Mouse (Mus musculus): Measurements from ENCODE around the gene Kpna1.

Kpna1 gene

DNA sequence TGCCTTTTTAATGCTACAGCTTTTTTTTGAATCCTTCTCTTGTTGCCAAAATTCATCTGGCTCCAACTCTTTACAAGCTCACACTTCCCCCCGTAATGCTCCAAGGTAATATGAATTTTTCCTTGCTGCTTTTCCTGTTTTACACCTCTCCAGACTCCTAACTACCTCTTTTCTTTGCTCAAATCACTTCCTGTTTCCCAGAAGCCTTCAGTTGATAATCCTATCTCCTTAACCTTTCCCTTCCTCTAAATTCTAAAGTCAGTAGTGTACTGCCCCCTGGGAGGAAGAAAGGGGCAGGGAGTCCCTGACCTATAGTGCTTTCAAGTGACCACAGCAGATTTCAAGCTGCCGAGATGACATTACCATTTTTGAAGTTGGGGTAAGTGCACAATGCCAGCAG, 89.1 kb downstream of the Kpna1 start:
- in situ Hi-C loops (cut with MboI, MseI): loop anchor here (25.0 kb wide), 1 partner anchor 705 kb away; the partner anchor contains the start of gene Sec22a

DNA sequence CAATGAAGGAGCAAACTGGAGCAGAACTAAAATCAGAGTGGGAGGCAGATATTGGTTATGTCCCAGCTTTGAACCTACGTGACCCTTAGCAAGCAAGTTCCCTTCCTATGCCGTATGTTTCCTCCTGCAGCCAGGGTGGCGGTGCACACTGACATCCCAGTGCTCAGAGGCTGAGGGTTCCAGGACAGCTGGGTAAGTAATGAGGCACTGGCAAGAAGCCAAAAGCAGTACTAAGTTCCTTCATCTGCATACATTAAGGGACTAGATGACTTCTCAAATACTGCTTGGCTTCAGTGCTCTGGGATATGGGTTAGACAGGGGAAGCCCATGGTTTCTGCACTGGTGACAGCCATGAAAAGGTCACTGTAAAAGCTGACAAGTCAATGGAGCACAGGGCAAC, 89.8 kb downstream of the Kpna1 start:
- in situ Hi-C loops (cut with MboI, MseI): loop anchor here (25.0 kb wide), 1 partner anchor 706 kb away; the partner anchor contains the start of gene Sec22a

- in situ Hi-C loops (cut with MboI, MseI): loop anchor here (25.0 kb wide), 1 partner anchor 708 kb away; the partner anchor contains the start of gene Sec22a
These were observed 91.4 kb downstream of the Kpna1 start for GRCm38 (mm10) chr16:36069819-36070575.

DNA sequence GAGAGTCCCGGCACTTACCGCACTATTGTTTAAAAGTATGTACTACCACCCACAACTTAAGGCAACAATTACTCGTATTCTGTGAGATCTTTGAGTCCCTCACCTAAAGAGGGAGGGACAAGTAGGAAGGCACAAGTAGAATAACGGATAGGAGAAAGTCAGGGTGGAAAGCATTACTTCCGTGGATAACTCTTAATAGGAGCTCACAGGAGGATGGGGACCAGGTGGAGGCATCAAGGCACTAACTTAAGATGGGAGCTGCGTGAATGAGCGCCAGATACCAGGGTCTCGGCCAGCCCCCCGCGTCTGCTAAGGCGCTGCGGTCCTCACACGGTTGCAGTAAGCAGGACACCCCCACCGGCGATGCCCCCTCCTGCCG, 92.5 kb downstream of the Kpna1 start:
- in situ Hi-C loops (cut with MboI, MseI): loop anchor here (25.0 kb wide), 1 partner anchor 709 kb away; the partner anchor contains the start of gene Sec22a

DNA sequence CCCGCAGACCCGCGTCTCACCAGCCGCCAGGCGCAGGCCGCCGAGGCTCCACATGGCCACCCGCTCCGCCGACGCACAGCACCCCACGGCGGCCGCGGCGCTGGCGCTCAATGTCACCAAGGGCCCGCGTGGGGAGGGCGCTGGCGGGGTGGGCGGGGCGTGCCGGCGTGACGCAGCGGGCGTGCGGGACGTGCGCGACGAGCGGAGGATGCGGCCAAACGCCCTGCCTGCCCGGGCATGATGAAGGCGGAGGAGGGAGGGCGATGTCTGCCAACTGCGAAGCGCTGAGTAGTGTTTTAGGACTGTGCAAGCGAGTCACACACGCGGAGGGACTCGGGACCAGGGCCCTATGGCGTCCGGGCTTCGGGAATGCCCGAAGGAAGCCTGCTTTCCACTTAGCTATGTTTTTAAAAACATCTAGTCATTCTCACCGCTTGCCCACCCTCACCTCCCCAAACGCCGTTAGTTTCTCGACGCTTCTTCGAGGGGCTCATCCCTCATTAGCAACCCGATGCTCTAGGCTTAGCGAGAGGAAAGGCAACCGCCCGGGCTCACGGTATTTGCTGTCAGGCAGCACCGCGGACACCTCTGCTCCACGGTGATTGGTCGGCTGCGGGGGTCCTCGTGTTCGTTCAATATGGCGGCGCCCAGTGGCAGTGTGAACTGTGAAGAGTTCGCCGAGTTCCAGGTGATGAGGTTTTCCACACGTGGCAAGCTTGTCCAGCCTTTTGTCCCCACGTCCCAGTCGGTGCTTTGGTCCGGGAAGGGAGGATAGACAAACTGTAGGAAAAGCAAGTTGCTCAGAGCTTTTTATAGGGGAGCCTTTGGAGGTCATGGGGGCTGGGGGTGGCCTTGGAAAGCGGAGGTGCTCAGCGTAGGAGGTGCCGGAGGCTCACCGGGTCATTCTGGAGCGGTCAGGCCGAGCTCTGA, 93.2 kb downstream of the Kpna1 start, which contains the start of the genes Fam162a and Ccdc58:
TSS of gene Fam162a (minus strand) at position 145 of the 930 bp plus-strand sequence.
TSS of gene Ccdc58 (plus strand) at position 236 of the 930 bp plus-strand sequence.
- in situ Hi-C loops (cut with MboI, MseI): loop anchor here (25.0 kb wide), 1 partner anchor 709 kb away; the partner anchor contains the start of gene Sec22a

- in situ Hi-C loops (cut with MboI, MseI): loop anchor here (25.0 kb wide), 1 partner anchor 710 kb away; the partner anchor contains the start of gene Sec22a
These were observed 94.0 kb downstream of the Kpna1 start for GRCm38 (mm10) chr16:36072410-36073011.

DNA sequence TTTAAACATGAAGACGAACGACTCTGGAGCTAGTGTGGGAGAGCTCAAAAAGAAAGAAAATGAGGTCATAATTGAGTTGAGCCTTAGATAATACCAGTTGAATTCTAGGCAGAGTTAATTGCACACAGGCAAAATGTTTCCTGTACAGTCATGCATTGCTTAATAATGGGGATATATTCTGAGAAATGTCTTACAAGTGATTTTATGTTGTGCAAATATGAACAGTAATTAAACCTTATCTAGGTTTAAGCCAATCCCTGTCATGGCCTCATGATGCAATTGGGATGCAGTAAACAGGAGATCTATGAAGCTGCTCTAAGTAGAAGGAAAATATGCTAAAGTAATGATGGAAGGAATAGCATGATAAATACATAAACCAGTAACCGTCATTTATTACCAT, 96.2 kb downstream of the Kpna1 start:
- in situ Hi-C loops (cut with MboI, MseI): loop anchor here (25.0 kb wide), 1 partner anchor 712 kb away; the partner anchor contains the start of gene Sec22a

DNA sequence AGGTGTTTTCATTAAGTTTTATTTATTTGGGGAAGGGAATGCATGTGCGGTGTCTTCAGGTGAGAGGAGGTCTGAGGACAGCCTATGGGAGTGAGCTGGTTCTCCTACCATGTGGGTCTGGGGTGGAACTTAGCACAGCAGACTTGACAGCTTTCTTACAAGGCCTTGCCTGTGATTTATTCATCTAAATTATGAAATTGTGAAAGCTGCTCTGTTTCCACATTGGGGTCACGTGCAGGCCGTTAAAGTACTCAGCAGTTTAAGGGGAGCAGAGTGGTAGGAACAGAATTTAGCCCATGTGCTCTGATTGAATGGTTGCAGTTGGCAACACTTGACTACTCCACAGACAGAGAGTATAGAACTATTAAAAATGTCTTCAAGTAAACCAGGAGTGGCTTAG, 101.4 kb downstream of the Kpna1 start:
- in situ Hi-C loops (cut with MboI, MseI): no loop called here

Measured in regulatory T cell (primary cell).